Mouse (Mus musculus): ENCODE data around the gene Ccdc124.

- TF ChIP-seq MYOD1 (IDR thresholded peaks at IDR 0.05; ENCODE audit: control insufficient read depth, insufficient read length, low read depth) (no peak), CTCF (IDR thresholded peaks at IDR 0.05; ENCODE audit: control insufficient read depth, insufficient read depth, insufficient read length) (no peak), USF1 (IDR thresholded peaks at IDR 0.05; ENCODE audit: low read depth) (no peak), MYOG (IDR thresholded peaks at IDR 0.05; ENCODE audit: control insufficient read depth, extremely low read depth, insufficient read length) (no peak), MAX (IDR thresholded peaks at IDR 0.05) (no peak), CEBPB (IDR thresholded peaks at IDR 0.05; ENCODE audit: low read depth) (no peak)
Measured at GRCm38 (mm10) chr8:70851837-70852236, 21.9 kb downstream of the Ccdc124 start.
